Mouse (Mus musculus): ENCODE measurements at regions not wholly inside any gene's neighbourhood (a gene's known extent, or its start where the extent isn't known, plus 50 kb on each side); places are given as distances from the start of the nearest gene placed in this dataset.

GRCm38 (mm10) chr3:35323450-35324077 is 430.3 kb upstream of the Atp11b start:
- peak; percentile 77 for DNase-seq

GRCm38 (mm10) chr3:35324186-35324585 is 429.7 kb upstream of the Atp11b start:
- DNase-seq = no peak

- DNase-seq = no peak
These were observed 421.2 kb upstream of the Atp11b start for GRCm38 (mm10) chr3:35332534-35333272.

GRCm38 (mm10) chr3:35334017-35334416 is 419.9 kb upstream of the Atp11b start:
- no peak for DNase-seq

- no peak for DNase-seq
These were observed 419.4 kb upstream of the Atp11b start for GRCm38 (mm10) chr3:35334546-35334945.

- DNase-seq = no peak
These were observed 418.1 kb upstream of the Atp11b start for GRCm38 (mm10) chr3:35335837-35336236.

GRCm38 (mm10) chr3:35340525-35340924 is 413.4 kb upstream of the Atp11b start:
- no peak for DNase-seq

- peak; percentile 50 for DNase-seq
These were observed 412.7 kb upstream of the Atp11b start for GRCm38 (mm10) chr3:35340935-35341800.

GRCm38 (mm10) chr3:35341840-35342239 is 412.1 kb upstream of the Atp11b start:
- DNase-seq = no peak

GRCm38 (mm10) chr3:35342584-35342983 is 411.3 kb upstream of the Atp11b start:
- no peak for DNase-seq

GRCm38 (mm10) chr3:35343936-35344335 is 410.0 kb upstream of the Atp11b start:
- DNase-seq = no peak

- no peak for DNase-seq
These were observed 404.8 kb upstream of the Atp11b start for GRCm38 (mm10) chr3:35349114-35349513.

GRCm38 (mm10) chr3:35353442-35353841 is 400.5 kb upstream of the Atp11b start:
- no peak for DNase-seq

GRCm38 (mm10) chr3:35353920-35354319 is 400.0 kb upstream of the Atp11b start:
- DNase-seq = no peak

- DNase-seq = peak; percentile 51
These were observed 399.6 kb upstream of the Atp11b start for GRCm38 (mm10) chr3:35354356-35354755.

GRCm38 (mm10) chr3:35357111-35357510 is 396.8 kb upstream of the Atp11b start:
- no peak for DNase-seq

- DNase-seq = no peak
These were observed 395.4 kb upstream of the Atp11b start for GRCm38 (mm10) chr3:35358541-35358940.

- DNase-seq = no peak
These were observed 394.6 kb upstream of the Atp11b start for GRCm38 (mm10) chr3:35359288-35359687.

GRCm38 (mm10) chr3:35360515-35360914 is 393.4 kb upstream of the Atp11b start:
- no peak for DNase-seq

- DNase-seq = no peak
These were observed 392.8 kb upstream of the Atp11b start for GRCm38 (mm10) chr3:35361086-35361485.

- no peak for DNase-seq
These were observed 388.5 kb upstream of the Atp11b start for GRCm38 (mm10) chr3:35365431-35365830.

- DNase-seq = no peak
These were observed 381.6 kb upstream of the Atp11b start for GRCm38 (mm10) chr3:35372276-35372675.

GRCm38 (mm10) chr3:35387386-35387785 is 366.5 kb upstream of the Atp11b start:
- DNase-seq = no peak

- no peak for DNase-seq
These were observed 361.2 kb upstream of the Atp11b start for GRCm38 (mm10) chr3:35392657-35393056.
